Mouse (Mus musculus) bone marrow, adult 2 months (tissue): ENCODE measurements at regions not wholly inside any gene's neighbourhood (a gene's known extent, or its start where the extent isn't known, plus 50 kb on each side); places are given as distances from the start of the nearest gene placed in this dataset.

ENCODE experiments used
- H3K27ac ChIP-seq: fragments of 200-500 bp; 2 replicates; pipeline ENCODE4 v1.5.1; 2012; ENCODE audit warnings: low read depth, mild to moderate bottlenecking, control low read depth, inconsistent platforms, low read length; ENCODE audit not compliant: control insufficient read depth, poor library complexity, insufficient read depth
- H3K4me1 ChIP-seq: fragments of 200-500 bp; 2 replicates; pipeline ENCODE4 v1.6.1; 2011; ENCODE audit warnings: low read length; ENCODE audit not compliant: control insufficient read depth, insufficient read depth
- H3K4me3 ChIP-seq: fragments of 200-500 bp; replicated peaks from 2 replicates; pipeline ENCODE3; 2011; ENCODE audit warnings: mild to moderate bottlenecking, low read depth, low read length, control low read depth; ENCODE audit not compliant: control insufficient read depth
- CTCF ChIP-seq: fragments of 200-500 bp; IDR thresholded peaks from 2 replicates; pipeline ENCODE4 v1.5.1; 2011; ENCODE audit warnings: low read length, control low read depth; ENCODE audit not compliant: control insufficient read depth, insufficient read depth
- POLR2A ChIP-seq: fragments of 200-500 bp; IDR thresholded peaks from 2 replicates; pipeline ENCODE4 v1.6.1; 2011; ENCODE audit warnings: low read depth, mild to moderate bottlenecking, control low read depth, low read length, borderline replicate concordance; ENCODE audit not compliant: control insufficient read depth
- WGBS: fragments of 180-500 bp; shearing (Covaris S2); methylation state at CpG from one replicate; pipeline ENCODE4 v1.1.7; 2018; 5-methylcytosine and 5-hydroxymethylcytosine counted together

- Histone ChIP-seq H3K4me3 (no peak overlapping the region), H3K4me1 (no peaks in the 10 kb centered on the region), H3K27ac (no peak overlapping the region)
- no peak for TF ChIP-seq POLR2A
- 77% methylated on average over 6 of the region's 6 CpGs for WGBS
Observed at GRCm38 (mm10) chr3:51002662-51003061, 221.6 kb upstream of the Noct start.

DNA sequence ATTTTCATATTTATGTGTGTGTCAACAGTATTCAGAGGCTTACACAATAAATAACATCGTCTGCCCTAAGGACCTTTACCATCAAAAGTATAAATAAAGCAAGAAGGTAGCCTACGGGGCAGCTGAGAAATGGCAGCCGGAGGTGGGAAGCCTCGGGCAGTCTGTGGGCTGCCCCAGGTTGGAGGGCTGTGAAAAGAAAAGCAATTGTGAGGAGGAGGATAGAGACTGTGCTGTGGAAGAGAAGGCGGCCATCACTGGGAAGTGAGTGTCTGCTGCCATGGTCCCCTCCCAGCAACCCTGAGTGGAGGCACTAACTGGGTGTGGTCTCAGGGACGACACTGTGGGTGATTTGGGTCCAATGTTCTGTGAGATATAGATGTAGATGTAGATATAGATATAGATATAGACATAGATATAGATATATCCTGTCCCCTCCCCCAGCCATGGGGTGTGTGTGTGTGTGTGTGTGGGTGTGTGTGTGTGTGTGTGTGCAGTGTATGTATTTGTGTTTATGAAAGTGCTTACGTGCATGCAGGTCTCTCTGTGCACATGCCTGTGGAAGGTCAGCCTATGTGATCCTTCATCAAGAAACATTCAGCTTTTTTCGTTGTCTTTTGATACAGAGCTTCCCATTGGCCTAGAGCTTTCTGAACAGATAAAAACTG, 220.6 kb upstream of the Noct start:
- Histone ChIP-seq H3K4me1 (no peaks in the 10 kb centered on the region), H3K27ac (no peak overlapping the region), H3K4me3 (no peak overlapping the region)
- TF ChIP-seq POLR2A (no peak), CTCF (no peak)
- 79% methylated on average over 8 of the region's 8 CpGs for WGBS

DNA sequence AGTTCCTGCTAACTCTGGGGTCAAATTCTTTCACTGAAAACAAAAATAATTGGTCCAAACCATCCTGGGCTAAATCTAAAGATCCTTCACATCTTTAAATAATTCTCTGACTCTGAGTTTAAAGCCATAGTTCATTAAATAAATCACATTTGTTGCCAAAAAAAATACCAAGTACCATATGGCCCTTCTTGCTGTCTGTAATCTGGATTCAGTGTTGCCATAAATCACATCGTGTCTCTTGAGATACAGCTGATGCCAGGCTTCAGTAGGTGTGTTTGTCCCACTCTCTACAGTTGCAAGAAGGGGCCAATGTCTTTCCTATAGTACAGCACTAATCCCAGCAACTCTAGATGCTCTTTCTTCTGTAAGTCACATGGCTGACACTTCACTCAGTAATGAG, 220.0 kb upstream of the Noct start:
- TF ChIP-seq CTCF, result no peak
- no peak for TF ChIP-seq POLR2A
- H3K4me1 ChIP-seq, result no peaks in the 10 kb centered on the region
- H3K27ac ChIP-seq, result no peak overlapping the region
- no peak overlapping the region for H3K4me3 ChIP-seq
- WGBS, result 84% methylated on average over 1 of the region's 1 CpGs

DNA sequence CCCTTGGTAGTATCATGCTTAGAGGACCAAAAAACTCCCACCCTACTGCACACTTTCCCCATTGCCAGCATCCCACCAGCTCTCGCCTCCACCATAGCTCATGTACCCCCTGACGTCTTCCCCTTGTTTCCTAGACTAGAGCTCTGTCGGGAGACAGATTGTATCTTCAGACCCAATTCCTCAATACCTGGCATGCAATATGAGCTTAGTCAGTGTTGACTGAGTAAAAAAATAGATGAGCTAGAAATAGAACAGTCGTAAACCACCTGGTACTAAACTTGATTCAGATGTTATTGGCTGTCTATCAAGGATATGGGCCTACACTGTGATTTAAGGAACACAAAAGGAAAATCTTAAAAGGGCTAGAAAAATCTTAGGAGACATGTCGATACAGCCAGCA, 215.1 kb upstream of the Noct start:
- TF ChIP-seq POLR2A (no peak), CTCF (no peak)
- Histone ChIP-seq H3K4me3 (no peak overlapping the region), H3K27ac (no peak overlapping the region), H3K4me1 (no peaks in the 10 kb centered on the region)
- WGBS, result 81% methylated on average over 5 of the region's 5 CpGs

- H3K4me1 ChIP-seq, result no peaks in the 10 kb centered on the region
- WGBS, result 82% methylated on average over 10 of the region's 10 CpGs
- no peak for TF ChIP-seq POLR2A
- TF ChIP-seq CTCF, result no peak
- no peak overlapping the region for H3K4me3 ChIP-seq
- no peak overlapping the region for H3K27ac ChIP-seq
Observed at GRCm38 (mm10) chr3:51019650-51020346, 204.4 kb upstream of the Noct start.

DNA sequence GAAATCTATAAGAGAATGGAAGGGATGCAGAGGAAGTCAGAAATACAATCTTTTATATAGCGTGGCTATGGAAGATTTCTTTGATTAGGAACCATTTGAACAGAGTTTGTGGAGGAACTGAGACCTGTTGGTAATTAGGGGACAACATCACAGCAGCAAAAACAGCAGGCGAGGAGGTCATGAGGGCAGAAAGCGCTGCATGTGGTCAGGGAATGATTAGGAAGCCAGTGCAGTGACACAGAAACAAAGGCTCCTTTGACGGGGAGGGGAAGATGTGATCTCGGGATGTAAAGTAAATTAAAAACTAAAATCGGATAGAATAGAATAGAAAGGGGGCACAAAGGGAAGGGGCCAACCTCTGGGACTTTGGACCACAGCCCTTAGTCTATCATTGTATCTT, 199.6 kb upstream of the Noct start:
- H3K4me1 ChIP-seq, result no peaks in the 10 kb centered on the region
- 73% methylated on average over 6 of the region's 6 CpGs for WGBS
- TF ChIP-seq POLR2A, result no peak
- no peak for TF ChIP-seq CTCF
- no peak overlapping the region for H3K27ac ChIP-seq
- H3K4me3 ChIP-seq, result no peak overlapping the region

DNA sequence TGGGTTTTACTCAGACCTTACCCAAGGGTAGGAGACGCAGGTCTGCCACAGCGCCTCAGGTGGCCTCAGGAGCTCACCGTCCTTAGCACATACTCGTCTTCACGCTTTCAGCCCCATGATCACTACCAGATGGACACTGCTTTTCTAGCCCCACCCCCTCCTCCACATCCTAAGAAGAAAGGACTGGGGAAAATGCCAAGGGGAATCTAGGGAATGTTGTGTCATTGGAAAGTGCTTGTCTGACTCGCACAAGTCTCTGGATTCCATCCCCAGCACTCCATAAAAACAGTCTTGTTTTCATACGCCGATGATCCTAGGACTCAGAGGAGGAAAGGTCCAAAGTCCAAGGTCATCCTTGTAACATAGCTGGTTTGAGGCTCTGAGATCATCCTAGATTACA, 192.4 kb upstream of the Noct start:
- WGBS, result 83% methylated on average over 8 of the region's 8 CpGs
- Histone ChIP-seq H3K4me1 (no peaks in the 10 kb centered on the region), H3K27ac (no peak overlapping the region), H3K4me3 (no peak overlapping the region)
- no peak for TF ChIP-seq POLR2A
- no peak for TF ChIP-seq CTCF

- Histone ChIP-seq H3K27ac (no peak overlapping the region), H3K4me1 (no peaks in the 10 kb centered on the region), H3K4me3 (no peak overlapping the region)
- TF ChIP-seq POLR2A (no peak), CTCF (no peak)
- WGBS, result 56% methylated on average over 2 of the region's 2 CpGs
Observed at GRCm38 (mm10) chr3:51033292-51033691, 191.0 kb upstream of the Noct start.
